Mouse (Mus musculus) kidney, postnatal 0 days (tissue): ENCODE results near the gene Olfr877. TPM values are rescaled to one million over a fixed set of nuclear protein-coding genes. Genes with fewer than 3 reads are reported as not detected.

ENCODE experiments used
- ATAC-seq: fragments of 200-750 bp; cut with Nextera tagmentation; replicated peaks from 2 replicates; pipeline ENCODE4 v1.8.0; 2017; ENCODE audit warnings: low read depth, moderate number of reproducible peaks, moderate TSS enrichment, moderate library complexity; ENCODE audit not compliant: low FRiP score
- DNase-seq: peaks from one replicate; pipeline ENCODE4 v3.0.0-alpha.2; 2016; ENCODE audit warnings: low spot score
- H3K27ac ChIP-seq: fragments of 300-500 bp; sonication (generic); 2 replicates; pipeline ENCODE4 v1.5.1; 2014; ENCODE audit warnings: mild to moderate bottlenecking
- H3K27me3 ChIP-seq: fragments of 300-500 bp; sonication (generic); 2 replicates; pipeline ENCODE4 v1.6.1; 2014; ENCODE audit warnings: low read length, mixed read lengths; ENCODE audit not compliant: insufficient read depth
- H3K36me3 ChIP-seq: fragments of 300-500 bp; sonication (generic); 2 replicates; pipeline ENCODE4 v1.6.1; 2014; ENCODE audit warnings: low read length, mixed read lengths; ENCODE audit not compliant: insufficient read depth
- H3K4me1 ChIP-seq: fragments of 300-500 bp; sonication (generic); replicated peaks from 2 replicates; pipeline ENCODE4 v1.6.1; 2014; ENCODE audit warnings: antibody characterized with exemption, low read length, mixed read lengths; ENCODE audit not compliant: insufficient read depth
- H3K4me2 ChIP-seq: fragments of 300-500 bp; sonication (generic); 2 replicates; pipeline ENCODE4 v1.6.1; 2014; ENCODE audit warnings: mild to moderate bottlenecking, low read length, moderate library complexity, mixed read lengths
- H3K4me3 ChIP-seq: fragments of 300-500 bp; sonication (generic); replicated peaks from 2 replicates; pipeline ENCODE4 v1.5.1; 2014; ENCODE audit warnings: low read depth, low read length
- H3K9ac ChIP-seq: fragments of 300-500 bp; sonication (generic); 2 replicates; pipeline ENCODE4 v1.6.1; 2014; ENCODE audit warnings: low read depth, low read length
- H3K9me3 ChIP-seq: fragments of 300-500 bp; sonication (generic); replicated peaks from 2 replicates; pipeline ENCODE4 v1.6.1; 2016; ENCODE audit warnings: low read length, inconsistent platforms, mixed read lengths
- CTCF ChIP-seq: IDR thresholded peaks from 2 replicates; pipeline ENCODE4 v1.5.1; 2016; ENCODE audit warnings: antibody characterized with exemption, low read depth, mild to moderate bottlenecking, moderate library complexity
- WGBS: fragments of 180-500 bp; shearing (Covaris S2); extraction: QIAGEN DNeasy Blood & Tissue Kit; methylation state at CpG from one replicate; pipeline ENCODE4 v1.1.7; 2014; 5-methylcytosine and 5-hydroxymethylcytosine counted together
- polyA plus RNA-seq: library from polyadenylated mRNA; unstranded; fragments of >200 nt; fragmentation: Nextera tagmentation; extraction: Ambion mirVana; gene quantifications from 2 replicates; pipeline ENCODE4 v1.2.1, GENCODE M21; 2015

Olfr877 gene
- polyA plus RNA-seq, 1 experiment from 2014 or later: not detected

DNA sequence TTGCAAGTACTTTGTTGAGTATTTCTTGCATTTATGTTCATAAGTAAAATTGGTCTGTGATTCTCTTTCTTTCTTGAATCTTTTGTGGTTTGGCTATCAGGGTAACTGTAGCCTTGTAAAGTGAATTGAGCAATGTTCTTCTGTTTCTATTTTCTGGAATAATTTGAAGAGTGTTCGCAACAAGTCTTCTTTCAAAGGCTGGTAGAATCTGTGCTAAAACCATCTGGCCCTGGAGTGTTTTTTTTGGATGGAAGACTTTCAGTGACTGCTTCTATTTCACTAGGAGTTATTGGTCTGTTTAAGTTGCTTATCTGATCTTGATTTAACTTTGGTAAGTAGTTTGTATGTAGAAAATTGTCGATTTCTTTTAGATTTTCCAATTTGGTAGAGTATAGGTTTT is 4.8 kb upstream of the Olfr877 start:
- no peak for DNase-seq
- no peaks in the 10 kb centered on the region for H3K4me1 ChIP-seq
- WGBS: 83% methylated on average over 2 of the region's 2 CpGs
- ATAC-seq: no peak
- no peak for TF ChIP-seq CTCF
- H3K4me2 ChIP-seq: no peak overlapping the region
- no peaks in the 10 kb centered on the region for H3K27me3 ChIP-seq
- H3K9ac ChIP-seq: no peak overlapping the region
- H3K9me3 ChIP-seq: no peaks in the 10 kb centered on the region
- H3K36me3 ChIP-seq: no peaks in the 10 kb centered on the region
- H3K4me3 ChIP-seq: no peak overlapping the region
- no peak overlapping the region for H3K27ac ChIP-seq

DNA sequence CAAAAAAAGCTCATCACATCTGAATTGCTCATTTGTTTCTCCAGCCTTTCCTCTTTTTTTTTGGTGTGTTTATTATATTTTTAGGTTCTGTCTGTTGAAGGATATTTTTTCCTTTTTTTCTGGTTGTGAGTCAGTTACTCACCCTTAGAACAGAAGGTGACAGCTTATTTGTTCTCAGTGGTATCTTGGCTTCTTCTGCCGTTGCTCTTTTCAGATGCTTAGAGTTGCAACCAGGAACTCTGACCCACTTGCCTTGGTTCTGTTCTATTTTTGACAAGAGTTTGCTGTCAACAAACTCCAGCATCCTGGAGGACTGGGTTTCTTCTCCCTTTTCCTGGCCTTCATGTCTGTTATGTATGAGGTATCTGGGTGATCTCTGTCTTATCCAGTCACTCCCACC is 9.3 kb downstream of the Olfr877 start:
- H3K4me3 ChIP-seq: no peak overlapping the region
- no peaks in the 10 kb centered on the region for H3K36me3 ChIP-seq
- TF ChIP-seq CTCF: no peak
- WGBS: 74% methylated on average over 1 of the region's 1 CpGs
- H3K4me1 ChIP-seq: no peaks in the 10 kb centered on the region
- DNase-seq: no peak
- H3K4me2 ChIP-seq: no peak overlapping the region
- no peaks in the 10 kb centered on the region for H3K27me3 ChIP-seq
- ATAC-seq: no peak
- H3K9ac ChIP-seq: no peak overlapping the region
- no peaks in the 10 kb centered on the region for H3K9me3 ChIP-seq
- H3K27ac ChIP-seq: no peak overlapping the region

DNA sequence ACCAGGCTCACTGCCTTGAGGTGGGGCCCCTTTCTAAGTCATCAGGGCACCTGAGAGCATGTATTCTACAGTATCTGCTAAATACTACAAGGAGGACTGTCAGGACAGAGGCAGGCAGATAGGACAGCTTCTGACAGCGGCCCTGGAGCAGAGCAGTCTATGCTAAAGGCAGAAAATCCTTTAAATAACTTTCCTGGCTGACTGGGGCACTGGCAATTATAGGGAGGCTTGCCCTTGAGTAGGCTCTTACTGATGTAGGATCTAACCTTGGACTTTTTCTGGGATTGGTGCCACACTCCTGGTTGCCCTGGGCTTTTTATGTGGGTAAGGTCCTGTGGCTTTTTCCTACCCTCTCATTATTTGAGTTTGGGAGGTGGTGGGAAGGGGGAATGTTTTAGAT is 16.2 kb downstream of the Olfr877 start:
- ATAC-seq: no peak
- Histone ChIP-seq H3K4me3 (no peak overlapping the region), H3K27ac (no peak overlapping the region), H3K9ac (no peak overlapping the region), H3K4me1 (no peaks in the 10 kb centered on the region), H3K4me2 (no peak overlapping the region), H3K36me3 (no peaks in the 10 kb centered on the region), H3K27me3 (no peaks in the 10 kb centered on the region), H3K9me3 (no peaks in the 10 kb centered on the region)
- TF ChIP-seq CTCF: no peak
- WGBS: 38% methylated on average over 1 of the region's 1 CpGs
- no peak for DNase-seq

DNA sequence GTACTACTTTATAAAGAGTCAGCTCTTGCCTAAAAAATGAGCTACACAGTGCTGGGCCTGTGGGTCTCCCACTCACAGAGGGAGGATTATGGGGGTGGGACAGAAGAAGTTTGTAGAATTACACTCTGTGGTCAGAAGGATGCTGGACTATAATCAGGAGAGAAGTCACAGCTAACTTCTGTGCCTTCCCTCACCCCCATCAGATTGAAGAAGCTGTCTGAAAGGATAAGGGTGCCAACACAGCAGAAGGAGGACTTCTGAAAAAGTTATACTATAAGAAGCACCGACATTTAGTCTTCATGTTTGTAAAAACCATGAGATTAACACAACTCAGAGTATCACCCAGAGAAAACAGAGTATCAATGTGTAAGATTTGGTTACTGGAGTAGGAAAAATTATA is 17.0 kb downstream of the Olfr877 start:
- Histone ChIP-seq H3K4me3 (no peak overlapping the region), H3K36me3 (no peaks in the 10 kb centered on the region), H3K4me2 (no peak overlapping the region), H3K27me3 (no peaks in the 10 kb centered on the region), H3K9me3 (no peaks in the 10 kb centered on the region), H3K4me1 (no peaks in the 10 kb centered on the region), H3K9ac (no peak overlapping the region), H3K27ac (no peak overlapping the region)
- WGBS: 81% methylated on average over 1 of the region's 1 CpGs
- no peak for ATAC-seq
- no peak for DNase-seq
- no peak for TF ChIP-seq CTCF

DNA sequence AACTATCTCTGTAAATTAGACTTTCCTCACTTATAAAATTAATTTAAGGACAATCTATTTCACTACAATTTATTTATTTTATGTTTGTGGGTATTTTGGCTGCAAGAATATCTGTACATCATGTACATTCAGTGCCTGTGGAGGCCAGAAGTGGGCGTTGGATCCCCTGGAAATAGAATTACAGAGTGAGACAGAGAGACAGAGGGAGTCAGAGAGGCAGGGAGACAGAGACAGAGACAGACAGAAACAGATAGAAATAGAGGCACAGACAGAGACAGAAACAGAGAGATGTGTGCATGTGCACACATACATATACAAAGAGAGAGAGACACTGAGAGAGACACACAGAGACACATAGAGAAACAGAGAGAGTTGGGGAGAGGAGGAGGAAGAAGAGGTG is 17.5 kb downstream of the Olfr877 start:
- 57% methylated on average over 1 of the region's 1 CpGs for WGBS
- DNase-seq: no peak
- no peaks in the 10 kb centered on the region for H3K27me3 ChIP-seq
- no peaks in the 10 kb centered on the region for H3K4me1 ChIP-seq
- no peaks in the 10 kb centered on the region for H3K9me3 ChIP-seq
- H3K4me2 ChIP-seq: no peak overlapping the region
- no peak for TF ChIP-seq CTCF
- H3K36me3 ChIP-seq: no peaks in the 10 kb centered on the region
- no peak overlapping the region for H3K4me3 ChIP-seq
- no peak overlapping the region for H3K9ac ChIP-seq
- ATAC-seq: no peak
- no peak overlapping the region for H3K27ac ChIP-seq

DNA sequence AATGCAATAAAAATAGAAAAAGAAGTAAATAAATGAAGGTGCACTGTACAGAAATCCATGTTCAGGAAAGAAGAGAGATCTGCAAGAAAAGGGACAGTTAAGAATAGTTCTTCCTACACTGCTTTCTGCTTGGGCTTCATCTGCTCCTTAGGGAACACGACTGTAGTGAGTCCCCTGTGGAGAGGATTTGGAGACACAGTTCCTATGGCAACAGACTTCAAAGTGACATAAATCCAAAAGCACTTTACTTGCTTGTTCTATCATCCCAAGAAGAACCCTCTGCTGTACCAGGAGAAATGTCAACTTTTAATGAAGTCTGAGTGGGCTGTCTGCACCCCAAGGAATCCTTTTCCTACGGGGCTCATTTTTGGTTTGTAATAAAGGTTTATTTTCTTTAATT is 36.9 kb downstream of the Olfr877 start:
- H3K27ac ChIP-seq: no peak overlapping the region
- DNase-seq (no peak), ATAC-seq (no peak)
- no peak overlapping the region for H3K4me2 ChIP-seq
- H3K4me1 ChIP-seq: no peaks in the 10 kb centered on the region
- no peaks in the 10 kb centered on the region for H3K9me3 ChIP-seq
- no peaks in the 10 kb centered on the region for H3K27me3 ChIP-seq
- H3K9ac ChIP-seq: no peak overlapping the region
- no peaks in the 10 kb centered on the region for H3K36me3 ChIP-seq
- 23% methylated on average over 2 of the region's 2 CpGs for WGBS
- TF ChIP-seq CTCF: no peak
- no peak overlapping the region for H3K4me3 ChIP-seq

DNA sequence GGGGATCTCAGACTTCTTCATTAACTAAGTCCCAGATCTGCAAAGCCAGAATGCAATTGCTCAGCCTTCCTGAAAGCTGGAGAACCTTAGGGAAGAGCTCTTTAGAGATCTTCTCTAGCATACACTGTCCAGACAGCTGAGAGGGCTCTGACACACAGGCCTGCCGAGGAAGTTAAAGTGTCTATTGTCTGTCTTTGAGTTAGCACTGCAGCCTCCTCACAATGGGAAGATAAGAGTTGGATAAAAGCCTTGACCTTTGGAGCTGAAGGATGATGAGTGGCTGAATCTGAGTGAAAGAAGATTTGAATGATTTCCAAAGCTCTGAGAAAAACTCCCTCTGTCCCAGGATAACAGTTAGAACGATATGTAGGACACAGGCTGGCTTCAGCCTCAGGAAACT is 42.6 kb downstream of the Olfr877 start, which contains the start of gene Olfr145:
Gene Olfr145, plus strand, starts transcription at position 64 of the 400 bp plus-strand sequence.
- WGBS: 71% methylated on average over 2 of the region's 2 CpGs
- no peak for TF ChIP-seq CTCF

More for the DNA sequence above, 42.6 kb downstream of the Olfr877 start, which contains the start of gene Olfr145:
- ATAC-seq: no peak
- H3K4me3 ChIP-seq: no peak within 1 kb of the TSS
- no peak for DNase-seq
- H3K4me1 ChIP-seq: no peaks in the 10 kb centered on the region
- H3K9me3 ChIP-seq: no peaks in the 10 kb centered on the region
- H3K36me3 ChIP-seq: no peaks in the 10 kb centered on the region
- no peak within 1 kb of the TSS for H3K9ac ChIP-seq
- H3K27me3 ChIP-seq: no peaks in the 10 kb centered on the region
- no peak within 1 kb of the TSS for H3K4me2 ChIP-seq
- H3K27ac ChIP-seq: no peak within 1 kb of the TSS
